Mouse (Mus musculus): ENCODE results near the gene Srcin1. TPM values are rescaled to one million over a fixed set of nuclear protein-coding genes. Genes with fewer than 3 reads are reported as not detected.
A peak's percentile ranks its signal among the peaks of the same experiment; 100 is the strongest.

The Srcin1 gene
- polyA plus RNA-seq, 1 experiment, result 47.1 TPM

DNA sequence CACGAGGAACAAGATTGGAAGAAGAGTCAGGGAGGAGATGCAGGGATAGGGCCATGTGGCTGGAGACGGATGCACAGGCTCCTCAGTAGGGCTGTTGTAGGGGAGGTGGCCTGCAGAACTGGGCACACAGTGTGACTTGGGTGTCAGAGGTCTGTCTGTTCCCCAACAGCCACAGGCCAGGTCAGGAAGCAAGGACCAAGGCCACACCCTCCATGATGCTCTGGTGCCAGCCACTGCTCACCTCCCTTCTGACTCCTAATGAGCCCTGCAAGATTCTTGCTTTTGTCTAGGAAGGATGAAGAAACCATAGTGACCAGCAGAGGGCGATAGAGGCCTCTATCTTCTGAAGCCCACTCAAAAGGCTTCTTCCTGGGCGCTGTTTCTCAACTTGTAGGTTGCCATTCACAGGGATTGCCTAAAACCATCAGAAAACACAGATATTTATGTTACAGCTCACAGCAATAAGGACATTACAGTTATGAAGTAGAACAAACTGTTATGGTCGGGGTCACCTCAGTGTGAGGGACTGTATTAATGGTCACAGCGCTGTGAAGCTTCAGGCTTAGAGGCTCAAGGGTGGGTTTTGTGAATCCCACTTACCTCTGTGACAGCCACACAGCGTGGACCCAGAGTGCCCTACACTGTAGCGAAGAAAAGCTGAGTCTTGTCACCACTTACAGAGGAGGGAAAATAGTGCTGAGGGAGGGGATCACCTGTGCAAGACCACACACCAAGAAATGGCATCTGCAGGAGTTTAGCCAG is 99.5 kb downstream of the Srcin1 start:
- H3K4me1 ChIP-seq (ENCODE audit: control insufficient read depth, insufficient read depth, low read length), result no peaks in the 10 kb centered on the region
- no peaks in the 10 kb centered on the region; the same call in 1 of the 2 replicates for H3K36me3 ChIP-seq (ENCODE audit: control insufficient read depth, insufficient read depth, low read length)
- no peak for TF ChIP-seq CTCF (IDR thresholded peaks at IDR 0.05; ENCODE audit: control insufficient read depth, insufficient read depth, insufficient replicate concordance, low read depth, low read length)
- no peaks in the 10 kb centered on the region for H3K27me3 ChIP-seq (ENCODE audit: control insufficient read depth, insufficient read depth, low read length)
- H3K27ac ChIP-seq (ENCODE audit: control insufficient read depth, insufficient read depth, low read depth, low read length), result no peak overlapping the region
- H3K4me3 ChIP-seq (ENCODE audit: control insufficient read depth, low read depth, low read length), result no peak overlapping the region

DNA sequence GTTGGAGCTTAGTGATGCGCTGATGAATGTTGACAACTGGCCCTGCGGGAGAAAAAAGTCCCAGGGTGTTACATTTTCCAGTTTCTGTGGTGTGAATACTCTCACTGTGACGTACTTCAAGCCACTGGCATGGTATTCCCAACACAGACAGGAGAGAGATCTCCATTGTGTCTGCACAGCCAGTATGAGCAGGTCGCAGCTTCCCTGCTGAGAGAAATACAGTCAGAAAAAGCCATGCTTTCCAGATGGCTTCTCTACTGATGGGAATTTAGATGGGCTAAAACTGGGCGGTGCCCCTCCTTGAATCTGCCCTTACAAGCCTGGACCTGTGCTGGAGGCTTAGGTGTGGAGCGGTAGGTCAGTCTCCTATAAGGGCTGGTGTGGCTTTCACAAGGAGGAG is 104.7 kb downstream of the Srcin1 start:
- TF ChIP-seq POLR2A (IDR thresholded peaks at IDR 0.05; ENCODE audit: control insufficient read depth, low read depth, low read length) (no peak), CTCF (IDR thresholded peaks at IDR 0.05; ENCODE audit: control insufficient read depth, insufficient read depth, insufficient replicate concordance, low read depth, low read length) (no peak)
- H3K27me3 ChIP-seq (ENCODE audit: control insufficient read depth, insufficient read depth, low read length), result no peaks in the 10 kb centered on the region
- H3K27ac ChIP-seq (ENCODE audit: control insufficient read depth, insufficient read depth, low read depth, low read length), result no peak overlapping the region
- H3K4me1 ChIP-seq (ENCODE audit: control insufficient read depth, insufficient read depth, low read length), result no peaks in the 10 kb centered on the region
- no peak overlapping the region for H3K4me3 ChIP-seq (ENCODE audit: control insufficient read depth, low read depth, low read length)
- H3K36me3 ChIP-seq (ENCODE audit: control insufficient read depth, insufficient read depth, low read length), result no peaks in the 10 kb centered on the region; the same call in 1 of the 2 replicates

GRCm38 (mm10) chr11:97469828-97470227 is 106.2 kb downstream of the Srcin1 start:
- no peak overlapping the region for H3K4me3 ChIP-seq (ENCODE audit: control insufficient read depth, low read depth, low read length)
- no peaks in the 10 kb centered on the region for H3K27me3 ChIP-seq (ENCODE audit: control insufficient read depth, insufficient read depth, low read length)
- no peak overlapping the region for H3K27ac ChIP-seq (ENCODE audit: control insufficient read depth, insufficient read depth, low read depth, low read length)
- TF ChIP-seq POLR2A (IDR thresholded peaks at IDR 0.05; ENCODE audit: control insufficient read depth, low read depth, low read length) (no peak), CTCF (IDR thresholded peaks at IDR 0.05; ENCODE audit: control insufficient read depth, insufficient read depth, insufficient replicate concordance, low read depth, low read length) (no peak; the same call in 1 of the 2 replicates)
- H3K4me1 ChIP-seq (ENCODE audit: control insufficient read depth, insufficient read depth, low read length), result no peaks in the 10 kb centered on the region
- peaks cover 3% of the 10 kb centered on the region for H3K36me3 ChIP-seq (ENCODE audit: control insufficient read depth, insufficient read depth, low read length)

DNA sequence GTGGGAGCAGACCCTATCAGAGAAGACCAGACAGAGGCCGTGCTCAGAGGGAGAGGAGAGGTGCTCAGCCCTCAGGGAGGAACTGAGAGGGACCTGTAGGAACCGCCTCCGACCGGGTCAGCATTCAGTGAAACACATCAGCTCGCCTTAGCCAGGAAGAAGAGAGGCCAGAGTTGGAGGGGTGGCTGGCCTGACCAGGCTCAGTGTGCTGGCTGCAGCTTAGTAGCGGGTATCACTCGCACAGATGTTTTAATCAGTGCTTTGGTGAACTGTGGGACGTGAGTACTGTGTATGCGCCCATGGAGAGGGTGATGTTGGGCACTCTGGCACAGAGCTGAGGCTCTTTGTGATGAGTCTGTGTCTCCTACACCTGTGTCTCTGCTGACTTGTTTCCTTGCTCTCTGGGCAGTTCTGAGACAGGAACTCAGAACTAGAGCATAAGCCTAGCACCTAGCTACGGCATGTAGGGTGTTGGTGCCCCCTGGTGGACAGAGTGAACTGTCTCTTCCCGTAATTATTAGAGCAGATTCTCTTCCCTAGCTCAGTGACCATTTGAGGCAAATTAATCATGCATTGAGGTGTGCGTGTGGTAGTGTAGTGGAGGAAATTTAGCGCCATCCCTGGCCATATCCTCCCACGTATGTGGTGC is 107.2 kb downstream of the Srcin1 start:
- no peaks in the 10 kb centered on the region for H3K4me1 ChIP-seq (ENCODE audit: control insufficient read depth, insufficient read depth, low read length)
- peaks cover 3% of the 10 kb centered on the region for H3K36me3 ChIP-seq (ENCODE audit: control insufficient read depth, insufficient read depth, low read length)
- TF ChIP-seq POLR2A (IDR thresholded peaks at IDR 0.05; ENCODE audit: control insufficient read depth, low read depth, low read length) (no peak), CTCF (IDR thresholded peaks at IDR 0.05; ENCODE audit: control insufficient read depth, insufficient read depth, insufficient replicate concordance, low read depth, low read length) (peak; percentile 63; the same call in 1 of the 2 replicates)
- no peak overlapping the region for H3K27ac ChIP-seq (ENCODE audit: control insufficient read depth, insufficient read depth, low read depth, low read length)
- H3K27me3 ChIP-seq (ENCODE audit: control insufficient read depth, insufficient read depth, low read length), result no peaks in the 10 kb centered on the region
- no peak overlapping the region for H3K4me3 ChIP-seq (ENCODE audit: control insufficient read depth, low read depth, low read length)

DNA sequence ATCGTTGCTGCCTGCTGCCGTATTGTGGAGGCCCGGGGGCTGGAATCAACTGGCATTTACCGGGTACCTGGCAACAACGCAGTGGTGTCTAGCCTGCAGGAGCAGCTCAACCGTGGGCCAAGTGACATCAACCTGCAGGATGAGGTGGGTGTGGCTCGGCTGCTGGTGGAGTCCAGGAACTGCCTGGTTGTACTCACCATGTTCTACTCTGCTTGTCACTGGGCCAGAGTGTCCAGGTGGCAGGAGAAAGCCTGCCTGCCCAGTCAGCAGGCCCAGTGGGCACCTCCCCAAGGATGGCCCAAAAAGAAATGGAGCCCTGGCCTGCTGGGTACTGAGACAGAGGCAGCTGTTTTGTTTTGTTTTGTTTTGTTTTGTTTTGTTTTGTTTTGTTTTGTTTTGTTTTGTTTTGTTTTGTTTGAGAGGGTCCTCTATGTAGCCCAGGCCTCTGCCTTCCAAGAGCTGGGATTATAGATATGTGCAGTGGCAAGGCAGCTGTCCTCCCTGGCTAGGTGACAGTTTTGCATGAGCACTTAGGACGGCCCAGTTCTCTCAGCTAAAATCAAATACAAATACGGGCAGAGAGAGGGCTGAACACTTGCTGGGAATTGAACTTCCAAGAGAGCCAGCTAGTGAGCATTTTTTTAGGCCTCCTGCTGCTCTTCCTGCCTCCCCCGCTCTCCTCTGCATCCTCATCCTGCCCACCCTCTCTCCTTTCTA is 109.4 kb downstream of the Srcin1 start:
- no peaks in the 10 kb centered on the region for H3K27me3 ChIP-seq (ENCODE audit: control insufficient read depth, insufficient read depth, low read length)
- H3K36me3 ChIP-seq (ENCODE audit: control insufficient read depth, insufficient read depth, low read length), result peaks cover 3% of the 10 kb centered on the region
- H3K4me1 ChIP-seq (ENCODE audit: control insufficient read depth, insufficient read depth, low read length), result no peaks in the 10 kb centered on the region
- H3K4me3 ChIP-seq (ENCODE audit: control insufficient read depth, low read depth, low read length), result no peak overlapping the region
- TF ChIP-seq POLR2A (IDR thresholded peaks at IDR 0.05; ENCODE audit: control insufficient read depth, low read depth, low read length), result no peak
- TF ChIP-seq CTCF (IDR thresholded peaks at IDR 0.05; ENCODE audit: control insufficient read depth, insufficient read depth, insufficient replicate concordance, low read depth, low read length), result no peak
- no peak overlapping the region for H3K27ac ChIP-seq (ENCODE audit: control insufficient read depth, insufficient read depth, low read depth, low read length)

- H3K4me1 ChIP-seq (ENCODE audit: control insufficient read depth, insufficient read depth, low read length), result no peaks in the 10 kb centered on the region
- no peak overlapping the region for H3K27ac ChIP-seq (ENCODE audit: control insufficient read depth, insufficient read depth, low read depth, low read length)
- no peak for TF ChIP-seq POLR2A (IDR thresholded peaks at IDR 0.05; ENCODE audit: control insufficient read depth, low read depth, low read length)
- TF ChIP-seq CTCF (IDR thresholded peaks at IDR 0.05; ENCODE audit: control insufficient read depth, insufficient read depth, insufficient replicate concordance, low read depth, low read length), result no peak
- peaks cover 3% of the 10 kb centered on the region for H3K36me3 ChIP-seq (ENCODE audit: control insufficient read depth, insufficient read depth, low read length)
- no peaks in the 10 kb centered on the region for H3K27me3 ChIP-seq (ENCODE audit: control insufficient read depth, insufficient read depth, low read length)
- H3K4me3 ChIP-seq (ENCODE audit: control insufficient read depth, low read depth, low read length), result no peak overlapping the region
Observed at GRCm38 (mm10) chr11:97465957-97466356, 110.0 kb downstream of the Srcin1 start.

GRCm38 (mm10) chr11:97463991-97464390 is 112.0 kb downstream of the Srcin1 start:
- Histone ChIP-seq H3K4me3 (ENCODE audit: control insufficient read depth, low read depth, low read length) (no peak overlapping the region), H3K4me1 (ENCODE audit: control insufficient read depth, insufficient read depth, low read length) (no peaks in the 10 kb centered on the region), H3K27me3 (ENCODE audit: control insufficient read depth, insufficient read depth, low read length) (no peaks in the 10 kb centered on the region), H3K27ac (ENCODE audit: control insufficient read depth, insufficient read depth, low read depth, low read length) (no peak overlapping the region), H3K36me3 (ENCODE audit: control insufficient read depth, insufficient read depth, low read length) (peaks cover 3% of the 10 kb centered on the region)
- no peak for TF ChIP-seq POLR2A (IDR thresholded peaks at IDR 0.05; ENCODE audit: control insufficient read depth, low read depth, low read length)
- TF ChIP-seq CTCF (IDR thresholded peaks at IDR 0.05; ENCODE audit: control insufficient read depth, insufficient read depth, insufficient replicate concordance, low read depth, low read length), result no peak

All from testis, adult 2 months (tissue).